Mouse (Mus musculus) urinary bladder, postnatal 14 days (tissue): Measurements from ENCODE around the gene Ngp.
A peak's percentile ranks its signal among the peaks of the same experiment; 100 is the strongest.

Experiments
- DNase-seq: peaks from one replicate; pipeline ENCODE4 v3.0.0; 2021; ENCODE audit warnings: low spot score

Gene Ngp

DNA sequence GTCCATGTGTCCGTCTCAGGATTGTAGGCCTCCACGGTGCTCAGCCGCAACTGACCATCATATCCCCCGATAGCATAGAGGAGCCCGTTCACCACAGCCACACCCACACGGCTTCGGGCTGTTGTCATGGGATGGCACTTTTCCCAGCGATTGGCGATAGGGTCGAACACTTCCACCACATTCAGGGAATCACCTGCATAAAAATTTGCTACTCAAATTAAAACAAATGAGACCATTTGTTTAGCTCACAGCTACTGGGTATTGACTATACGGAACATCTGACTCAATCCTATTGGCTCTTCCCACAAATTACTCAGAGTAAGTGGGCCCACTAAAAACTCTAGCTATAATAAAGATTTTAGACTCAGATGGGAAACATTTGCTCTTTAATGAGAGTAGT, 16.5 kb downstream of the Ngp start:
- no peak for DNase-seq

DNA sequence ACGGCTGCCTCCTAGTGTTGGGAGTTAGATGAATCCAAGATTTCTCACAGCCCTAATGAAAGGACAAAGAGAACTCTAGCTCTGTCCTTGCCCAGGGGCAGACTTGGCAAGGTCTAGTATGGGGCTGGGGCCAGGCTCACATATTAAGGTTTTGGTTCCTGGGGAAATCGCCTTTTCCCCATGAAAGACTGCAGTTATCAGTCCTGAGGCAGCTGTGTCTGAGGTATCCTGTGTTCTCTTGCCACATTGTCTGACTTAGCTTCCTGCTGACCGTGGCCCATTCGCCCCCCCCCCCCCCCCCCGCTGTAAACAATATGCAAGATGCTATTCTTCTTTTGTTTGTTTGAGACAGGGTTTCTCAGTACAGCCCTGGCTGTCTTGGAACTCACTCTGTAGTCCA, 20.5 kb downstream of the Ngp start:
- DNase-seq, result no peak

DNA sequence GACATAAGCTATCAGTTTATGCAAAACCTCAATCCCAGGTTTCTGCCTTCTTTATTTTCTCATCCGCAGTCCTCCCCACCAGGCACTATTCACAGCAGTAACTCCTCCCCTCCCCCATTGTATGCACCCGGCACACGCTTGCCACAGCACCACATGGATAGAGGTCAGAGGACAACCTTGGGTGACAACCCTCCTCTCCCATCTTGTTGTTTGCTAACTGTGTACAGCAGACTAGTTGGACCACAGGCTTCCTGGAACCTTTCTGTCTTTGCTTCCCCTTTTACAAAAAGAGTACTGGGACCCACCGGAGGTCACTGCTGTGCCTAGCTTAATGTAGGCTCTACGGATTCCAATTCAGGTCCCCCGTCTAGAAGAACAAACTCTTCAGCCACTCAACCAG, 21.0 kb downstream of the Ngp start:
- no peak for DNase-seq

DNA sequence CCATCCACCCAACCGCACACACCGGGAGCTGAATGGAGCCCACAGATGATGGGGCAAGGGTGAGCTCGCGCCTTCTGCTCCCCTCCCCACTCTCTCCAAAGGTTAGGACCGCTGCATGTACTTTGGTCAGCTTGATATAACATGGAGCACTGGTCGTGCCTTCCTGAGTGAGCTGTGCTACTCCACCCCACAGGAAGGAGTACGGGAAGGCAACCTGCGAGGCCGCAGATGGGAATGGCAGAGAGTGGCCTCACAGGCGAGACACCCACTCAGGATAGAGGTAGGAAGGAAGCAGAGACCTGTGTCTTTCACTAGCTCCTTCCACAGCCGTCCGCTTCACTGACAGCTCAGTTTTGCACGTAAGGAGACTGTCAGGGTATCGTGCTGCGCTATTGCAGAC, 28.8 kb downstream of the Ngp start:
- DNase-seq, result no peak

DNA sequence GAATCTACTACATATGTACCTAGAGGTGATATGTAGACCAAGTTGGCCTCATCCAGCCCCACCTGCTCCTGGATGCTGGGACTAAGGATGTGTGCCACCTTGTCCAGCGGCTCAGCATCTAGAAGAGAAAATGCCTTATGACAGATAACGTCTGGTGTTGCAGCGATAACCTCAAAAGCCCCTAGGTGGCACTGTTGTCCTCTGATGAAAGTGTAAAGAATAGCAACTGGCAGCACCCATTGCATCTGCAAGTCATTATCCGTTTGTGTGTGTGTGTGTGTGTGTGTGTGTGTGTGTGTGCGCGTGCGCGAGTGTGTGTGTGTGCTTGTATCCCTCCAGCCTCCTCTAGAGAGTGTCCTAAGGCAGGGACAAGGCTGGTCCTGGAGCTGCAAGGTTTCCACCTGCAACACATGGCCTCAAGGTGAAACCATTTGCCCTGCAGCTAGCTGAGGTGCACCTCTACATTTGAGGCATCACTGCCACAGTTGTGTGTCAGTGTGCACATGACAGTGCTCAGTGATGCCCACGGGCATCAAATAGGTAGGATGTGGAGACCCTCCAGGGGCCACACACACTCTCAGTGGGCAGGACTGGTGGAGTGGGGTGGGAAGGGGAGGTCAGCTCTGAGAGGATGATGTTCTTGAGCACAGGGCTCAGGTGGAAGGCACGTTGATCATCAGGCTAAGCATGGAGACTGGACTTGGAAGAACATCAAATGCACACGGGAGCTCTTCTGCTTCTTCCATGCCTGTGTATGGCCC, 29.5 kb downstream of the Ngp start:
- peak; percentile 70 for DNase-seq

DNA sequence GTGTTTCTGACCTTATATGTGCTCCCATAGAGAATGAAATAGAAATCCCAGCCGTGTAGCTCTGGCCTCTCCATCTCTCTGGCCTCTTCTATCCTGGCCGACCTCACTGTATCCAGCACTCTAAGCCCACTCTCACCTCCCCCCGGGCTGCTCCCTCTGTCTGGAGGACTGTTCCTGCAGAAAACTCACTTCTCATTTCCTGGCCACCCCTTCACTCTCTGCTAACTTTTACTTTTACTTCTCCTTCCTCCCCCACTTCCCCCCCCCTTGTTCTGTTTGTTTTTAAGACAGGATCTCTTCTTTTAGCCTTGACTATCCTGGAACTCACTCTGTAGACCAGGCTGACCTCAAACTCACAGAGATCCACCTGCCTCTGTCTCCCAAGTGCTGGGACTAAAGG, 33.0 kb downstream of the Ngp start:
- DNase-seq, result no peak

DNA sequence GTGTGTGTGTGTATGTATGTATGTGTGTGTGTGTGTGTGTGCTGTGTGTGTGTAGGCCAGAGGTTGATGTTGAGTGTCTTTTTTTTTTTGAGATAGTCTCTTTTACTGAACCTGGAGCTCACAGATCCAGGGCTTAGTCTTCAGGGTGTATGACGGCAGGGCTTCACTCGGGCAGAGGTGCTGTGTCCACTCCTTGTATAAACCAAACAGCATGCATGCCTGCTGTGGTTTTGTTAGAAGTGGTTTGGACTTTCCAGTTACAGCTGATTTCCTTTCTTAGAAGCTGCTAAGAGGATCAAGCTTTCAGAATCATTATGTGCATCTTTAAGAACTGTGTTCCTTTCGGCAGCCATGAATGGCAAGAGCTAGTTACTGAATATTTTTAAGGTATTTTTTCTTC, 38.4 kb downstream of the Ngp start:
- DNase-seq, result no peak

DNA sequence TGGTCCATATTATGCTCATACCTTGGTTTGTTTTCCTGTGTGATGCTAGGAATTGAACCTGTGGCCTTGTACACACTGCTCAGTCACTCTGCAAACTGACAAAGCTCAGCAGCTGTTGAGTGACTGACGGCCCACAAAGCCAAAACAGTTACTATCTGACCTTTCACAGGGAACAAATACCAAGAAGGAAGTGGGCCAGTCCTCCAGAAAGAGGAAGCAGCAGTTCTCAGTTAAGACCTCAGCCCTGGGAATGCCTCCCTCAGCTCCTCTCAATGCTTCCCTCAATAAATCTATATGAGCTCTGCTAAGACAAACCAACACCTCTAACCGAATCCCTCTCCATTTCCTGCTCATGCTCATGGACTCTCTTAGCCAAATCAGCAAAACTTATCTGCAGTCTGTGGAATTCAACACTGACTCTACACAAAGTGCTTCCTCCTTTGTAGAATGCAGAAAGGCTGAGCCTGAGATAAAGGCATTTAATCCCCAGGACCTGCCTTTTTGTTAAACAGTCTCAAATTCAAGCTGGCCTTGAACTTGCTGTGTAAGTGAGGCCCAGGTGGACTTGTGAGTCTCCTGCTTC, 39.7 kb downstream of the Ngp start:
- DNase-seq, result no peak

DNA sequence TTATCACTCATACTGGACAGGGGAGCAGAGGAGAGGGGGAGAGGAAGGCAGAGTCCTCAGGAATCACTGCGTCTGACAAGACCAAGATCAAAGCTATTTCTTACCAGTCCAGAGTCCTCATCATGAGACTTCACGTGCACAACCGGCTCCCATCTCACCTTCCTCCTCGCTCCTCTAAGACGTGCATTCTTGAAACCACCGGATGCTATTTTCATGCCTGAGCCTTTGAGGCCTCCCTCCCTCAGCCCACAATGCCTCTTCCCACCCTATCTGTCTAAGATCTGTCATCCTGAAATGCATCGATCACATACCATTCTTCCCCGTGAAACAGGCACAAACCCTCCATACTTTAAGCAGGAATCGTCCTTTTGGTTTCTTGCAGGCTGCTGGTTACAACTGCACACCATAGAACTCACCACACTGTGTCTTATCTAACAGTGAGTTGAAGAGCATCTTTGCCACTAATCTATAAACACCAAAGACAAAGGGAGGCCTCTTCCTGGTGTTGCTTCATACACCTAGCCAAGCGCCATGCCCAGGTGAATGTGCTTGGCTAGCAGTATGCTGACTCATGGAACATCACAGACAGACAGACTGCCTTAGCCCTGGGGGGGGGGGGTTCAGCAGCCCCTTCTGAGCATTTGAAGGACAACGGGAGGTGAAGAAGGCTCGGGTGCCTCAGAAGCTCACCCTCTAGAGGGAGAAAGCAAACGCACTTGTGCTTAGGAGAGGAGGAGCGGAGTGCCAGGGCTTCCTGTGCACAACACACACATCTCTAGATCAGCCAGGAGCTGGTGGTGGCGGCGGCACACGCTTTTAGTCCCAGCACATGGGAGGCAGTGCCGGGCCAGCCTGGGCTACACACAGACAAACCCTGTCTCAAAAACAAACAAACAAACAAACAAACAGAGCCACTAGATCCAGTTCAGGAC, 41.6 kb downstream of the Ngp start:
- DNase-seq, result no peak

DNA sequence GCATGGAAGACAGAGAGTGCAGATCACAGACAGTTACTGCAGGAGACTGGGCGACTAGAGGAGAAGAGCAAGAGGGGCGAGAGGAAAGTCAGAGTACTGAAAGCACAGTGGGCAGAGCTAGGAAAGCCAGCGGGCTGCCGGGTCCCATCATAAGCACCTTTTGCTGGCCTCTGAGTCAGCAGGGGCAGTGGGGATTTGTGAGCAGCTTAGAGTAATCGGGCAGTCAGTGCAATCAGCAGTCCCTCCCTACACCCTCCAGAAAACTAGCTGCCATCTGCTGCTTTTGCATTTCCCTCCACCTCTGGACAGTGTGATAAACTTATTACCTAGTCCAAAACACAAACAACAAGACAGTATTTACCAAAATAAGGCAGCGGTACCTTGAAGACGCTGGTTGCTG, 42.8 kb downstream of the Ngp start:
- DNase-seq, result no peak

DNA sequence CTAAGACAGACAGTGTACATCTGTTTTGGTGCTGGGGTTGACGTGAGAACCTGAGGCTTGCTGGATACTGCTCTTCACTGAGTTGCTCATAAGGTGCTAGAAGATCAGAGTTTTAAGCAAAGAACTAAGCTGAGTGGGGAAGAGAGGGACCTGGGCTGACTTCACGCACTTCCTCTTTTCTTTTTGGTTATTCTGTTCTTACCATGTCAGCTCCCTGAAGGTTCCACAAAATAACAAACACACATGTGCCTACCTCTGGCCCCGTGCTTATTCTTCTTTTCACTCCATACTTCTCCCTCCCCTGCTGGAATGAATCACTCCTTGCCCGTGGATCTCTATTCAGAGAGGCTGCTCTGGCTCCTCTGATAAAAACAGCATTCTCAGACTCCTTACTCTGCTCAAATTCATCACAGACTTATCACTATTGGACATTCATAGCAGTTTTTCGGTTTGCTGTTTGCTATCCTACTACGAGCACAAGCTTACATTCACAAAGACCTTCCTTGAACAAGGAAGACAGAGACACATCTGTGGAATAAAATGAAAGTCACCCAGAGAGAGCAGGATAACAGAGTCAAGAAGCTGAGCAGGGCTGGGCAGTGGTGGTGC, 44.5 kb downstream of the Ngp start:
- DNase-seq, result no peak

DNA sequence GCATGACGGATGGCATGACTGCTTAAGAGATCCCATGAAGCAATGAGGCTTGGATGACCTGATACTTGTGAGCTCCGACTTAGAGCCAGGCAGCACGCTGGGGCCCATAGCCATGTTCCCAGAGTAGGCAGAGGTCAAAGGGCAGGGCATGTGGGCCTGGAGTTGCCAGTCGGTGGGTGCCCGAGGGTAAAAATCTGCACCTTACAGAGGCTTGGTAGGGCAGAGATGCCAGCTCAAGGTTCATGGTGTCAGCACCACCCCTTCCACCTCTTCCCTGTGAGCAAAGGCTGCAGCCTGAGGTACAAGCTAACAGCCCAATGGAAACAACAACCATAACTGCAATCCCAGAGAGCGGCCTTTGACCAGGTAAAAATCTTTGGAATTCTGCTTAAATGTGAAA, 45.8 kb downstream of the Ngp start:
- DNase-seq, result no peak

DNA sequence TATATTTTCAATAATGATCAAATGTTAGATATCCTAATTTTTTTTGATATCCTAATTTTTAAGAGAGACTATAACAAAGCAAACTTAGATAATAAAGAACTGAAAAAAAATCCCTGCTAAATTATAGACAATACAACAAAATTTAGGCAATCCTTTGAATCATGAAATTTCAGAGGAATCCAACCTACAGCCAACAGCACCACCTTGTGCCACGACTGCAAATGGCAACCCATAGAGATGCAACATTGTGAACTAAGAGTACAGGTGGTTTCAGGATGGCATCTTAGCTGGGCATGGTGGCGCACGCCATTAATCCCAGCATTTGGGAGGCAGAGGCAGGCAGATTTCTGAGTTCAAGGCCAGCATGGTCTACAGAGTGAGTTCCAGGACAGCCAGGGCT, 46.6 kb downstream of the Ngp start:
- DNase-seq, result no peak
